Mouse (Mus musculus): ENCODE data around the gene Cldn3.

Cldn3 gene

GRCm38 (mm10) chr5:134965852-134966821 is 19.9 kb upstream of the Cldn3 start:
- DNase-seq, result peak; percentile 42 to 55

- DNase-seq, result peak in 1 of 2 experiments; percentile 10
Observed at GRCm38 (mm10) chr5:134967164-134967944, 18.7 kb upstream of the Cldn3 start.

- DNase-seq, result no peak
Observed at GRCm38 (mm10) chr5:134970671-134971070, 15.3 kb upstream of the Cldn3 start.

- no peak for DNase-seq
Observed at GRCm38 (mm10) chr5:134973081-134973480, 12.9 kb upstream of the Cldn3 start.

GRCm38 (mm10) chr5:134973526-134973925 is 12.5 kb upstream of the Cldn3 start:
- DNase-seq, result no peak

- no peak for DNase-seq
Observed at GRCm38 (mm10) chr5:134974294-134974693, 11.7 kb upstream of the Cldn3 start.

- no peak for DNase-seq
Observed at GRCm38 (mm10) chr5:134974921-134975320, 11.1 kb upstream of the Cldn3 start.

- no peak for DNase-seq
Observed at GRCm38 (mm10) chr5:134976164-134976563, 9.8 kb upstream of the Cldn3 start.

- no peak for DNase-seq
Observed at GRCm38 (mm10) chr5:134976577-134977250, 9.3 kb upstream of the Cldn3 start.

- no peak for DNase-seq
Observed at GRCm38 (mm10) chr5:134977837-134978236, 8.2 kb upstream of the Cldn3 start.

GRCm38 (mm10) chr5:134981149-134981548 is 4.9 kb upstream of the Cldn3 start:
- no peak for DNase-seq

GRCm38 (mm10) chr5:134983111-134983510 is 2.9 kb upstream of the Cldn3 start:
- no peak for DNase-seq

GRCm38 (mm10) chr5:134983771-134984170 is 2.2 kb upstream of the Cldn3 start:
- DNase-seq, result no peak

GRCm38 (mm10) chr5:134986298-134987268 is 569 bp downstream of the Cldn3 start:
- no peak for DNase-seq

GRCm38 (mm10) chr5:134989166-134989565 is 3.2 kb downstream of the Cldn3 start:
- DNase-seq, result no peak

- DNase-seq, result no peak
Observed at GRCm38 (mm10) chr5:134989741-134990140, 3.7 kb downstream of the Cldn3 start.

GRCm38 (mm10) chr5:134992566-134992965 is 6.6 kb downstream of the Cldn3 start:
- DNase-seq, result no peak

GRCm38 (mm10) chr5:134998359-134998758 is 12.3 kb downstream of the Cldn3 start:
- no peak for DNase-seq

- no peak for DNase-seq
Observed at GRCm38 (mm10) chr5:134999797-135000196, 13.8 kb downstream of the Cldn3 start.

- DNase-seq, result no peak
Observed at GRCm38 (mm10) chr5:135000751-135001150, 14.7 kb downstream of the Cldn3 start.

- peak in 1 of 2 experiments; percentile 52 for DNase-seq
Observed at GRCm38 (mm10) chr5:135001309-135001708, 15.3 kb downstream of the Cldn3 start.

- no peak for DNase-seq
Observed at GRCm38 (mm10) chr5:135002151-135002550, 16.1 kb downstream of the Cldn3 start.

All from thymus, adult 18-20 months (tissue).